Mouse (Mus musculus) E14TG2a.4 (cell line): Measurements from ENCODE around the gene Impad1.

Experiments used
- CTCF ChIP-seq: conservative IDR thresholded peaks from 2 replicates; pipeline ENCODE4 v1.5.1; 2014; ENCODE audit warnings: low read length
- NANOG ChIP-seq: IDR thresholded peaks from 2 replicates; pipeline ENCODE4 v1.6.1; 2014; ENCODE audit warnings: borderline replicate concordance, low read length, mixed read lengths
- POU5F1 ChIP-seq: IDR thresholded peaks from 2 replicates; pipeline ENCODE4 v1.6.1; 2014; ENCODE audit warnings: low read length, borderline replicate concordance

- TF ChIP-seq POU5F1, result no peak
- TF ChIP-seq CTCF, result no peak
- TF ChIP-seq NANOG, result no peak
These were observed 10.1 kb downstream of the Impad1 start for GRCm38 (mm10) chr4:4782882-4783685.
